Mouse (Mus musculus) cerebellum, adult 11 months (tissue): ENCODE data around the gene Fam196b.

Source experiments
- DNase-seq: peaks from one replicate; pipeline ENCODE4 v3.0.0; 2022

Fam196b gene

DNA sequence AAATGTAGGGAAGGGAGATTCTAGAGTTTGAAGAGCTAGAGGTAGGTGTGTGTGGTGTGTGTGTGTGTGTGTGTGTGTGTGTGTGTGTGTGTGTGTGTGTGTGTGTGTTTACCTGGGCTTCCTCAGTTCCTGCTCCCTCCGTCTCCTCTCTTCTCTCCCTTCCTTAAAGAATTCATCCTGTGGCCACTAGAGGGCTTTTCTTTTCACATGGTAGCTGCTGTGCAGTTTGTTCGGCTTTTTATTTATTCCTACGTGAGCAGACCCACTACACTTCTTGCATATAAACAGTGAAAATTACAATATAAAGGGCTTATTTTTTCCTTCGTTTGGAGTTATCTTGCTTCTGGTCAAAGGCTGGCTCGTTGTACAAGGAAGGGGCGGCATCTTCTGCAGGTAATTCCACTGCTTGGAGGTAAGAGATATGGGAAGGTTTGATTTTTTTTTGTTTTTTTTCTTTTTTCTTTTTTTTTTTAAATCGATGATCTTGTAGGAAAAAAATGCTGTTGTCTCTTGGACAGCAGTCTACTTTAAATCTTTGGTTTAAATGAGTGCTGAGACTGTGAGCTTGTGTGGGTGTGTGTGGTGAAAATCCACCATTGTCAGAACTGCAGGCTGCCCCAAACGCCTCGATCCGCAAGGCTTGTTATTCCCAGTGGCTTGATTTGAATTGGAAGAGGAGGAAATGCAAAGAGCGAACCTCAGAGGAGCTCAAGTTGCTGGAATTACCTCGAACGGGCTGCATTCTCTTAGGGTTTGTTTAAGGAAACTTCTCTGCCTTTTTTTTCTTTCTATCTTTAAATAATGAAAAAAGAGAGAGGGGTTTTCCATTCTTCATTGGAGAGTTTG lies at the start of gene Fam196b:
Gene Fam196b (plus strand): TSS at position 289 of the 846 bp plus-strand sequence.
- DNase-seq: peak; percentile 3

DNA sequence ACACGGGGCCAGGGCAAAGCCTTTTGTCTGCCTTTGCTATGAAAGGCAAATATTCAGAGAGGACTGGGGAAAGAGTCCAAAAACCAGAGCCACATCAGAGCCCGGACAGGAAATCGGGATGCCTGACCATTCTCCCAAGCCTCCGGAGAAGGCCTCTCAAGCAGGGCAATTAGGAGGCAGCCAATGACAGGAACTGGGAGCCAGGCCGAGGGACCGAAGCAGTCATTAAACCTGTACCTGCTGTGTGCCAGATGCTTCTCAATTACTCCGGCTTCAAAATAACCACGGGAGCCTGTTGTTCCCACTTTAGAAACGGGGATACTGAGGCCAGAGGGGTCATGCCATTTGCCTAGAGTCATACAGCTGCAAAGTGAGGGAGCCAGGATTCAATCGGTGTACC lies 42.6 kb upstream of the Fam196b start:
- DNase-seq: no peak

DNA sequence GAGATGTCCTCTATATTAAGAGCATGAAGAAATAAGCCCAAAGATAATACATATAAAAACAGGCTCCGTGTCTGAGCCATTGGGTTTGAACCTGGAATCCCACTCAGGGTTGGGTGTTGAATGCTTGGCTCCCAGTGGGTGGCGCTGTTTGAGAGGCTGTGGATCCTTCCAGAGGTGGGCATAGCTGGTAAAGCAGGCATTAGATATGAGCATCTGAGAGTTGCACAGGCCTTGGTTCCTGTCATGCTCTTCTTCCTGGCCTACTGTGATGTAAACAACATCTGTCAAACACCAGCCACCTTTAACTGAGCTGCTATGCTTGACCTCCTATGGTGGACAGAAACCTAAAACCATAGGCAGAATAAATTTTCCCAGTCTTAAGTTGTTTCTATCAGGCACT lies 38.7 kb upstream of the Fam196b start:
- no peak for DNase-seq

DNA sequence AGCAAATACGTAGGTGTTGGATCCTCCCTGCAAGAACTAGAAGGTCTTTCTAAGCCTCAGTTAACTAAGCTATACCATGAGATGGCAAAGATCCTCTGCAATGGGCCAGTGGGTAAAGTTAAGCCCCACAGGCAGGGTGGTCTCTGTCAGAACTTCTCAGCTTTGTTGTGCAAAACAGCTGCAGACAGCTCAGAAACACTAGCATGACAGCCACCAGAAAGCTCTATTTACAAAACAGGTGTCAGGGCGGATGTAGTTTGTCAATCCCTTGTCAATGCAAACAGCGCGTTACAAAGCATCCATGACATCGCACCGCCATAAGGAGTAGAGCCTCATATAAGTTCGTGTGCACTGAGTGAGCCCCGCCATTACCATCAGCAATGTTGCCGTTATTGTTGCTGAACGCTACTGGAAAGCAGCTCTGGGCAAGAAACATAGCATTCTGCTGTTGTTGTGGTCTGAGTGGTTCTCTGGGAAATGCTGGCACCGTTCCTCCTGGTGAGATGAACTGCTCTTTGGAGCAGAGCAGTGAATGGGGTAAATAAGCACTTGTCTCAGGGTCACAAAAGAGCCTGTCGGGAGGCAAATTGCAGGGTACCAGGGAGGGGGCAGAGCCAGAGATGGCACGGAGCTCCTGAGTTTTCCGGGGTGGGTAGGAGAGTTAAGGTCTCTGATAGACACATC lies 38.1 kb upstream of the Fam196b start:
- no peak for DNase-seq

DNA sequence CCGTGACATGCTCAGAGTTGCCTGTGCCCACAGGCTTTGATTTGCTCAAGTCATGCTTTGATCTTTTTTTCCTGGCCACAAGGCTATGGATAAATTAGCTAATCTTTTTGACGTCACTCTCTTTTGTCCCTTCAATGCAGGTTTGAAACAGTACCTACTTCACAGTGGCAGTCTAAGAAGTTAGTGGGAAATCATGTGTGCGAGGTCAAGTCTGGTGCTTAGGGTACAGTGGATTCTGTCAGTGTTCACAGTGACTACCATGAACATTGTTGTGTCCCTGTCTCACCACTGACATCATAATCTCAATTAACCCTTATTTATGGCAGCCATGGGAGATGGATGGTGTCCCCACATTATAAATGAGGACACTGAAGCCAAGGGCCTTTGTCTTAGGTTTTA lies 37.6 kb upstream of the Fam196b start:
- no peak for DNase-seq

DNA sequence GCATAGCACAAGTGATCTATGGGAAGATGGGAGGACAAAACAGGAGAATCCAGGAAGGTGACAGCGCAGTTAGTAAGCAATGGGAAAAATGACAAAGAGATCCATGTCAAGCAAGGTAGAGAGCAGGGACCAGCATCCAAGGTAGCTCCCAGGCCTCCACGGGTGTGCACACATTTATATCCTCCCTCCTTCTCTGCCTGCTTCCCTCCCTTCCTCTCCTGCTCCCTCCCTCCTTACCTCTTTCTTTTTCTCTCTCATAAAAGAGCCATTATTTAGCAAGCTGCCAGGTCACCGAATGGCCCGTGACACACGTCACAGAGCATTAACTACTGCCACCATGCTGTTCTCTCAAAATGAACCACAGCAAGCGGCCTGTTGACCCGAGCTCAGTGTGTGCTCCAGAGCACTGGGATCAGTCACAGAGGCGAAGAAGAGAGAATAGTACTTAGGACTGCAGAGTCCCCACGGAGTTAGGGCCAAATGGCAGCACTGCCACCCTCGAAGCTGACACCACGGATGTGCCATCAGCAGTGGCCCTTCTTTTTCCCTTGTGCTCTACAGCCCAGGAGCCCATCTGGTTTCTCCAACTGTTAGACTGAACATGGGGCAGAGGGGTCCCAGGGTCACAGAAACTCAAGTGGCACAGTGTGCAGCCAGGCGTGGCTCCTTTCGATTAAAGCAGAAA lies 30.4 kb upstream of the Fam196b start:
- DNase-seq: no peak

- no peak for DNase-seq
Measured at GRCm38 (mm10) chr11:34290265-34290664, 24.4 kb upstream of the Fam196b start.

- DNase-seq: no peak
Measured at GRCm38 (mm10) chr11:34290708-34291107, 23.9 kb upstream of the Fam196b start.

- no peak for DNase-seq
Measured at GRCm38 (mm10) chr11:34291304-34291703, 23.3 kb upstream of the Fam196b start.

DNA sequence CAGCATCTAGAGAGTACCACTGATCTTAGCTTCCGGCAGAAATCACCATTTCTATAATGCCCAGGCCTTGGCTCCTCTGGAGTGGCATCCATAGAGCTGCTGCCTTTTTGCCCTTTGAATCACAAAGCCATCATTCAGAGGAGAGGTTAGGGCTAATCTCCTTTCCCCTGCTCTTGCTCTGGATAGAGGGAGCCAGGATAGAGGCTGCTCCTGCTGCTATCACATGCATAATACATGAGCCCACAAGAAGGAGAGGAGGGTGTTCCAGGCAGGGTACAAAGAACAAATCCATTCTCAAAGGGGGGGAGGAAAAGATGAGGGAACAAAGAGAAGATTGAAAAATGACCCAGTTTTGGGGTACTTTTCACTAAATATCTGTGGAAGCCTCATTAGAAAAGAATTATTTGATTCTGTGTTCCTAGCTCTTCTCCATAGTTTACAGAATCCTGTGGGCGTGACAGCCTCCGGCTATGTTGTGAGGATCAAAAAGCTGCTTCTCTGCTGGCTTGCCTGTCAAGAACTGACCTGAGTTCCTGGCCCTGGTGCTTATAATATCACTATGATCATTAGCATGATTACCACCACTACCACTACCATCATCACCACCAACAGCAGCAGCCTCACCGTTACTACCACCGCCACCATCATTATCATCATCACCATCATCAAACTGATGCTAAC lies 16.8 kb upstream of the Fam196b start:
- DNase-seq: no peak

- DNase-seq: no peak
Measured at GRCm38 (mm10) chr11:34299550-34299949, 15.1 kb upstream of the Fam196b start.

GRCm38 (mm10) chr11:34300064-34300463 lies 14.6 kb upstream of the Fam196b start:
- no peak for DNase-seq

- no peak for DNase-seq
Measured at GRCm38 (mm10) chr11:34306231-34306630, 8.4 kb upstream of the Fam196b start.

- no peak for DNase-seq
Measured at GRCm38 (mm10) chr11:34308731-34309130, 5.9 kb upstream of the Fam196b start.

- no peak for DNase-seq
Measured at GRCm38 (mm10) chr11:34309360-34309759, 5.3 kb upstream of the Fam196b start.

DNA sequence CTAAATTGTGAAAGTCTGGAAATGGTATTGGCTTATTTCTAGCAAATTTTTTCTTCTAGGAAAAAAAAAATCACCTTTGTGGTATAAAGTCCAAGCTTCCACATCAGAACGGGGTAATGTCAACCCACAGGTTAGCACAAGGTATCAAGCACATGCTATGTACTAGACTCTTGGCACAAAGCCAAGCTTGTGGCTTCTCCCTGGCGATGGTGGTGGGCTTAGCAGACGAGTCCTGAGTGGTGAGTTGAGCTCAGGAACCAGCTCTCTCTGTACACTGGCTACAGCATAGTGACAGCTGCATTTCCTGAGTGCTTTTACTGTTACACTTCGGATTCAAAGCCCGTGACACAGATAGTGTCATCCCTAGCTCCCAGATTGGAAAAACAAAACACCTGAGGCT lies 2.9 kb upstream of the Fam196b start:
- no peak for DNase-seq

- DNase-seq: no peak
Measured at GRCm38 (mm10) chr11:34312208-34312607, 2.4 kb upstream of the Fam196b start.

- no peak for DNase-seq
Measured at GRCm38 (mm10) chr11:34315383-34315782, 761 bp downstream of the Fam196b start.

- no peak for DNase-seq
Measured at GRCm38 (mm10) chr11:34316176-34316575, 1.6 kb downstream of the Fam196b start.

DNA sequence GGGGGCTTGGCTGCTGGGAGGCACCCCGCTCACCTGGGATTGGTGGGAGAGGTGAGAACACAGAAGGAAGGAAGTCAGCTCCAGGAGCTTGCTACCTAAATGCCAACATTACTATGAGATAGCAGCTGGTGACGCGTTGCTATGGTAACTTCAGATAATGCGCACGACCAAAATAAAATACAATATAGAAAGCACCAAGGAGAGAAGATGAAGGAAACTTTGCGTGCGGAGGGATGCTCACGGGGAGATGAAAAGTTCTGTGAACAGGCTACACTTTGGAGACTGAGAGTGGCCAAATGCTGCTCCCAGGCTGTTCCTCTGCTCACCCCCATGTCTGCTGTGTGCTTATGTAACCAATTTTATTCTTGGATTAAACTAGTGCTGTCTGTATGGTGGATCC lies 2.4 kb downstream of the Fam196b start:
- DNase-seq: no peak

GRCm38 (mm10) chr11:34319282-34319681 lies 4.7 kb downstream of the Fam196b start:
- no peak for DNase-seq

DNA sequence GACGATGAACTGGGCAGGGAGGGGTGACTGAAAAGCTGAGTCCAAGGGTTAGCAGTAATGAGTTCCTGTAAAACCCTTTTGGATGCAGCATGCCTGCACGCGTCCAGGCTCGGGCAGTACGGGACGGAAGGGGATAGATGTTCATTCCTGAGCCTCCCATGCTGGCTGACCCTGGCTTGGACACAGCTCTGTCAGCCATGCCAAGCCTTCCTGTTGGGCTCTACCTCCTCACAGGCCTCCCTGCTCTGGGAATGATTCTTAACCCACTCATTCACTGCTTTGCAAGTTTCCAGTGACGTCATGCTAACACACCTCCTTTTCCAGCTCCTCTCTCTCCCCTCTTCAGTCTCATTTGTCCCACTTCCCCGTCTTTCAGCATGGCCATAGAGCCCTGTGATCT lies 9.0 kb downstream of the Fam196b start:
- no peak for DNase-seq

GRCm38 (mm10) chr11:34332344-34333031 lies 17.9 kb downstream of the Fam196b start:
- DNase-seq: no peak
